Mouse (Mus musculus) hindbrain, postnatal 0 days (tissue): ENCODE measurements around the gene Zfp683. TPM values are rescaled to one million over a fixed set of nuclear protein-coding genes. Genes with fewer than 3 reads are reported as not detected.
A peak's percentile ranks its signal among the peaks of the same experiment; 100 is the strongest.

Experiments
- ATAC-seq: fragments of 200-750 bp; cut with Nextera tagmentation; 2 replicates; pipeline ENCODE4 v1.8.0; 2017; ENCODE audit warnings: mild to moderate bottlenecking, moderate TSS enrichment, moderate library complexity
- DNase-seq: peaks from one replicate; pipeline ENCODE4 v3.0.0-alpha.2; 2015; ENCODE audit warnings: low spot score
- H3K27ac ChIP-seq: fragments of 300-500 bp; sonication (generic); 2 replicates; pipeline ENCODE4 v1.5.1; 2014; ENCODE audit warnings: mild to moderate bottlenecking
- H3K27me3 ChIP-seq: fragments of 300-500 bp; sonication (generic); 2 replicates; pipeline ENCODE4 v1.6.1; 2014; ENCODE audit warnings: low read length, mixed read lengths; ENCODE audit not compliant: insufficient read depth
- H3K36me3 ChIP-seq: fragments of 300-500 bp; sonication (generic); 2 replicates; pipeline ENCODE4 v1.6.1; 2014; ENCODE audit warnings: low read length, mixed read lengths; ENCODE audit not compliant: insufficient read depth
- H3K4me1 ChIP-seq: fragments of 300-500 bp; sonication (generic); 2 replicates; pipeline ENCODE4 v1.6.1; 2014; ENCODE audit warnings: antibody characterized with exemption, low read length, mixed read lengths; ENCODE audit not compliant: insufficient read depth
- H3K4me2 ChIP-seq: fragments of 300-500 bp; sonication (generic); 2 replicates; pipeline ENCODE4 v1.6.1; 2014; ENCODE audit warnings: low read depth, mild to moderate bottlenecking, low read length, moderate library complexity, mixed read lengths
- H3K4me3 ChIP-seq: fragments of 300-500 bp; sonication (generic); 2 replicates; pipeline ENCODE4 v1.5.1; 2014; ENCODE audit warnings: low read length
- H3K9ac ChIP-seq: fragments of 300-500 bp; sonication (generic); replicated peaks from 2 replicates; pipeline ENCODE4 v1.6.1; 2014; ENCODE audit warnings: mild to moderate bottlenecking, low read length, moderate library complexity, mixed read lengths
- H3K9me3 ChIP-seq: fragments of 300-500 bp; sonication (generic); 2 replicates; pipeline ENCODE4 v1.6.1; 2016; ENCODE audit warnings: low read length, mixed read lengths
- CTCF ChIP-seq: IDR thresholded peaks from 2 replicates; pipeline ENCODE4 v1.5.1; 2016; ENCODE audit warnings: antibody characterized with exemption, control low read depth, low read depth
- WGBS: fragments of 180-500 bp; shearing (Covaris S2); extraction: QIAGEN DNeasy Blood & Tissue Kit; methylation state at CpG from one replicate; pipeline ENCODE4 v1.1.7; 2014; 5-methylcytosine and 5-hydroxymethylcytosine counted together
- polyA plus RNA-seq: library from polyadenylated mRNA; unstranded; fragments of >200 nt; fragmentation: Nextera tagmentation; extraction: Ambion mirVana; gene quantifications from 2 replicates; pipeline ENCODE4 v1.2.1, GENCODE M21; 2015
- total RNA-seq: library from RNA; depleted of rRNA; stranded (reverse); fragments of >200 nt; gene quantifications from 2 replicates; pipeline ENCODE4 v1.2.3, GENCODE M21; 2014

Gene Zfp683
- total and polyA plus RNA-seq, 2 experiments from 2014 or later = not detected

GRCm38 (mm10) chr4:134016208-134016607, 37.4 kb upstream of the Zfp683 start:
- no peaks in the 10 kb centered on the region for H3K36me3 ChIP-seq
- no peaks in the 10 kb centered on the region for H3K9me3 ChIP-seq
- no peak for ATAC-seq
- H3K27me3 ChIP-seq = peaks cover 24% of the 10 kb centered on the region; the same call in 1 of the 2 replicates
- no peaks in the 10 kb centered on the region for H3K4me1 ChIP-seq
- no peak overlapping the region for H3K4me3 ChIP-seq
- H3K27ac ChIP-seq = no peak overlapping the region
- no peak for TF ChIP-seq CTCF
- no peak overlapping the region for H3K9ac ChIP-seq
- no peak for DNase-seq
- WGBS = 10% methylated on average over 7 of the region's 7 CpGs
- H3K4me2 ChIP-seq = no peak overlapping the region

- WGBS = 3% methylated on average over 8 of the region's 8 CpGs
- no peak for DNase-seq
- no peak for TF ChIP-seq CTCF
Observed at GRCm38 (mm10) chr4:134016767-134017166, 36.9 kb upstream of the Zfp683 start.

GRCm38 (mm10) chr4:134017201-134017865, 36.3 kb upstream of the Zfp683 start:
- Histone ChIP-seq H3K4me3 (peak overlapping the region; percentile 32), H3K9ac (no peak overlapping the region), H3K27me3 (peaks cover 24% of the 10 kb centered on the region; the same call in 1 of the 2 replicates), H3K4me1 (no peaks in the 10 kb centered on the region), H3K36me3 (no peaks in the 10 kb centered on the region), H3K4me2 (peak overlapping the region; percentile 55), H3K27ac (no peak overlapping the region), H3K9me3 (no peaks in the 10 kb centered on the region)
- no peak for TF ChIP-seq CTCF
- DNase-seq (no peak), ATAC-seq (no peak)
- WGBS = 5% methylated on average over 21 of the region's 21 CpGs

More at GRCm38 (mm10) chr4:134016767-134017166, 36.9 kb upstream of the Zfp683 start:
- ATAC-seq = no peak
- no peaks in the 10 kb centered on the region for H3K9me3 ChIP-seq
- no peak overlapping the region for H3K27ac ChIP-seq
- H3K9ac ChIP-seq = no peak overlapping the region
- no peak overlapping the region for H3K4me3 ChIP-seq
- no peaks in the 10 kb centered on the region for H3K4me1 ChIP-seq
- no peak overlapping the region for H3K4me2 ChIP-seq
- H3K36me3 ChIP-seq = no peaks in the 10 kb centered on the region
- peaks cover 24% of the 10 kb centered on the region; the same call in 1 of the 2 replicates for H3K27me3 ChIP-seq

- Histone ChIP-seq H3K9me3 (no peaks in the 10 kb centered on the region), H3K27me3 (peaks cover 24% of the 10 kb centered on the region; the same call in 1 of the 2 replicates), H3K4me3 (peak overlapping the region; percentile 32), H3K4me2 (peak overlapping the region; percentile 55), H3K9ac (no peak overlapping the region), H3K36me3 (no peaks in the 10 kb centered on the region), H3K27ac (no peak overlapping the region), H3K4me1 (no peaks in the 10 kb centered on the region)
- ATAC-seq = no peak
- no peak for DNase-seq
- under 1% methylated on average over 46 of the region's 46 CpGs for WGBS
- TF ChIP-seq CTCF = no peak
Observed at GRCm38 (mm10) chr4:134018038-134018778, 35.4 kb upstream of the Zfp683 start.

- H3K4me2 ChIP-seq = peak within 1 kb of the TSS; percentile 55
- H3K9me3 ChIP-seq = no peaks in the 10 kb centered on the region
- H3K36me3 ChIP-seq = no peaks in the 10 kb centered on the region
- H3K27me3 ChIP-seq = peaks cover 24% of the 10 kb centered on the region; the same call in 1 of the 2 replicates
- no peak; the same call in 1 of the 2 replicates for ATAC-seq
- H3K4me1 ChIP-seq = no peaks in the 10 kb centered on the region
- no peak for DNase-seq
- H3K9ac ChIP-seq = peak within 1 kb of the TSS; percentile 21; the same call in 1 of the 2 replicates
- under 1% methylated on average over 9 of the region's 9 CpGs for WGBS
- H3K27ac ChIP-seq = peak within 1 kb of the TSS; percentile 49; the same call in 1 of the 2 replicates
- peak within 1 kb of the TSS; percentile 33 for H3K4me3 ChIP-seq
- no peak for TF ChIP-seq CTCF
Observed at GRCm38 (mm10) chr4:134018779-134019145, 34.9 kb upstream of the Zfp683 start, which contains the start of gene Lin28a. TSS of gene Lin28a (minus strand) at chr4:134018841.

- under 1% methylated on average over 7 of the region's 10 CpGs for WGBS
- Histone ChIP-seq H3K4me1 (no peaks in the 10 kb centered on the region), H3K27me3 (peaks cover 24% of the 10 kb centered on the region; the same call in 1 of the 2 replicates), H3K27ac (no peak overlapping the region), H3K4me3 (peak overlapping the region; percentile 33), H3K9ac (no peak overlapping the region), H3K9me3 (no peaks in the 10 kb centered on the region), H3K36me3 (no peaks in the 10 kb centered on the region), H3K4me2 (peak overlapping the region; percentile 55)
- peak; percentile 38; the same call in 1 of the 2 replicates for ATAC-seq
- DNase-seq = no peak
- no peak for TF ChIP-seq CTCF
Observed at GRCm38 (mm10) chr4:134019210-134019609, 34.4 kb upstream of the Zfp683 start.
